Mouse (Mus musculus) right cerebral cortex, adult 2 months (tissue): ENCODE measurements at regions not wholly inside any gene's neighbourhood (a gene's known extent, or its start where the extent isn't known, plus 50 kb on each side); places are given as distances from the start of the nearest gene placed in this dataset.

ENCODE experiments used
- DNase-seq, 2 experiments: peaks; one replicate each; pipeline ENCODE4 v3.0.0; 2021 to 2022; ENCODE audit warnings: low spot score in 2 of 2

DNA sequence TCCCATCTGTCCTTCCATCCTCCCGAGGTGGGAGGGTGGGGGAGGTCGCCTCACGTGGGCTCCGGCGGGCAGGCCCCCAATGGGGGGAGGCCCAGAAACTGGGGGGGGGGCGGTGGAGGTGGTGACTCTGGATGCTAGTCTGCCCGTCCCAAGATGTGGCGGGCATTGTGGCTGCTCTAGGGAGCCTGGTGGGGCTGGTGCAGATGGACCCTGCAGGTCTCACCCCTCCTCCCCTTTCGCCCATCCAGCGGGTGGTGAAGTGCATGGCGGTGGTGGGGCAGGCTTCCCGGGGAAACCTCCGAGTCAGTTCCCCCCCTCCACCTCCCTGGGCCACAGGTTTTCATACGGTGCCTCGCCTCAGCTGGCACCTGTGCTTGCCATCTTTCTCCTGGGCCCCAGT, 88.6 kb downstream of the Inhba start:
- no peak for DNase-seq

- no peak for DNase-seq
Observed at GRCm38 (mm10) chr13:16114837-16115236, 103.2 kb downstream of the Inhba start.

GRCm38 (mm10) chr13:16146686-16147085, 135.0 kb downstream of the Inhba start:
- DNase-seq = no peak

GRCm38 (mm10) chr13:16154926-16155325, 143.3 kb downstream of the Inhba start:
- DNase-seq = no peak

- no peak for DNase-seq
Observed at GRCm38 (mm10) chr13:16165204-16165894, 153.7 kb downstream of the Inhba start.

DNA sequence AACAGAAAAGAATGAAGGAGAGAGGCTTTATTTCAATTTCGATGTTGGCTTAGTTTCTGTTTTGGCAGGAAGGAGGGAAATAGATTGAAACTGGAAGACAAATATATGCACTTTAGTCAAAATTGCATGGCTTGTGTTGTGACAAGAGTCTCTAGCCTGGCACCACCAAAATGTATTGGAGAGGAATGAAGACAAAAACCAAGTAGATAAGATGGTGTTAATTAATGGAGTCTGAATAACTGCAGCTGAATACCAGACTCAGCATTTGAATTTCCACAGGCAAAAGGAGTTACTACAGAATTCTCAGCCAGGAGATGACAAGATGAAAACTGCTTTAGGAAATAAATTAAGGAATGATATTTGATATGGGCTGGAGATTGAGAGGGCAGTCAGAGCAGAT, 185.0 kb downstream of the Inhba start:
- DNase-seq = no peak

DNA sequence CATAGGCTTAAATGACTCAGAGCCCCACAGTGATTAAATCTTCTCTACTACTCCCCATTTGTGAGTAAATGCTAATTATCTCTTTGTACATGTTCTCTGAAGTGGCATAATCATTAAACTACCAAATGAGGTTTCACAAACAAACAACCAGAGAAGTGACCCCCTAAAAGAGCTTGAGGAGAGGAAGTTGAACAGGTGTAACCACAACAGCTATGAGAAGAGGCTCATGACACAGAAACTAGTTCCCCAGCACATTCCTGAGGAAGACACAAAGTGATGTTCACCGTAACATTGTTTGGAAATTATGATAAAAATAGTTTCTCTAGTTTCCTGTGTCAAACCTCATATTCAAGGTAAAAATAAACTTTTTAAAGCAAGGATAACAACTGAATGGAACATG, 188.4 kb downstream of the Inhba start:
- no peak for DNase-seq

DNA sequence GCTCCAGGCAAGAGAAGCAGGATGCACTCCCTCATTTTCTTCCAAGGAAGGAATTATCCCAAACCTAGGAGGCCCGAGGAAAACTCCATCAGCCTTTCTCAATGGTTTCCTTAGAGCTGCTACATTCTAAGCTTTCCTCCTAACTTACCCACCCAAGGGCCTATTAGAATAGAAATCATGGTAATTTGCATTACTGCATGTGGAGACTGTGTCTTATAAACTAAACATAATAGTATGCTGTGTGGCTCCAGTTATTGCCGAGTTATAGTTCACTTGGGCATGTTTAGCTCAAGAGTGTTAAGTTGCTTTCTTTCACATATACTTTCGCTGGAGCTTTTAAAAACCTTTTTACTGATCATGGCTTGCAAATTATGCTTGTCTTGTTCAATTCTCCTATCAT, 191.5 kb downstream of the Inhba start:
- DNase-seq = no peak

GRCm38 (mm10) chr13:16204097-16204496, 192.4 kb downstream of the Inhba start:
- no peak for DNase-seq

DNA sequence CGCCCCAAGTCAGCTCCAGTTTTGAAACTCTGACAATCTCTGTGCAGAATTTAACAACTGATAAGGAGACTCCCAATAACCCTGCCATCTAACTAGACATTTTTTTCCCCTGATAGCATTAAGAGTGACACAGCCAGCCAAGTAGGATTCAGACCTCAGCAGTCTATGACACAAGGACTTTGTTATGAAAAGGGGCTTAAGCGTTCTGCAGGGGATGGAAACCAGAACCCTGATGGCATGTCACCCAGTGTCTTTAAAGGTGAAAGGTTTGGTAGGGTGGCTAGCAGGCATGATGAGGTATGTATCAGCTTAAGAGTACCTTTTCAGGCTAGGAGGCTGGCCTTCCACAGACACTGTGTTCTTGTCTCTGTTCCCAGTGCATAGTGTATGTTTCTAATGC, 199.8 kb downstream of the Inhba start:
- no peak for DNase-seq

DNA sequence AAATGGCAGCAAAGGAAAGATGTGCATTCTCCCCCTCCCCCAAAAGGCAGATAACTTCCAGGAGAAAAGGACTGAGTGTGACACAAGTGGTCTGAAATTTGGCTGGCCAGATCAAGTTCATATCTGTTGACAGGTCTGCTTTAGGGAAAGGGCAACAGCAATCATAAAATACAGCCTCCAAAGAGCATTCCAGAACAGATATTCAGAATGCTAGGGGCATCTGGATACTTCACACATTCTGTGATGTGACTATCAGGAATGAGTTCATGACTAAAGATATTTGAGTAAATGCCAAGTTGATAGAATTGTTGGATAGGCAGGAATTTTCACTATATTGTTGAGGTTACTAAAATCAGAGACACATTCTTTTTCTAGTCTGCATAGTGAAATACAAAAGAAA, 208.2 kb downstream of the Inhba start:
- no peak for DNase-seq

GRCm38 (mm10) chr13:16222942-16223600, 211.4 kb downstream of the Inhba start:
- DNase-seq = no peak

- DNase-seq = no peak
Observed at GRCm38 (mm10) chr13:16261145-16261544, 249.5 kb downstream of the Inhba start.

DNA sequence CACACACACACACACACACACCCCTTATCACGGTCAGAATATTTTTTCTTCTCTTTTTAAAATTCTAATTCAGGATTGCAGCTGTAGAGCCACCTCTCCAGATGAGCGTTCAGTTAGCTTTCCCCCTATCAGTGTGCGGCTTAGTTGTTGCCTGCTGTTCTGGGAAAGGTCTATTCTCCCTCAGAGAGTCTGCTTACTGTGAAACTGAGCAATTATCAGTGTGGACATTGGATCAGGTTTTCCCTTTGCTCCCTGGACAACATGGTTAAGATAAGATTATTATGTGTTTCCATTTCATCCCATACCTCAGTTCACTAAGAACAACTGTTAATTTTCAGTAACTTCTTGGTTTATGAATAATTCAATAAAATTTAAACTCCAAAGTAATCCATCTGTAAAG, 268.3 kb downstream of the Inhba start:
- DNase-seq = no peak

DNA sequence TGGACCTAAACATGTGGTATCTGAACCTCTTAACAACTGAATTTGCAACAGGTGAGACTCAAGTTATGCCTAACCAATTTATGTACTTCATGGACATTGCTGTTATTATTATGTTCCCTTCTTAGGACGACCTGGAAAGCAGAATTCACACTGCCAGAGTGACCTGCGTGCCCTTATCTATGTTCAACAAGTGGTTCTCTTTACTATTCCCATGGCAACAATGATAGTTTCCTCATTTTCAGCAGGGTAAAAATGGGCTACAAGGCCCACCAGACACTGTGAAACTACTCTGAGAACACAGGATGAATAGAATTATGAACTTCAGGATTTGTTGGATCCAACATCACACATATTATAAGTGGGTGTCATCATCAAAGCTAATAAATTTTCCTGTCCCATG, 269.1 kb downstream of the Inhba start:
- no peak for DNase-seq

- DNase-seq = no peak
Observed at GRCm38 (mm10) chr13:16281777-16282176, 270.1 kb downstream of the Inhba start.

DNA sequence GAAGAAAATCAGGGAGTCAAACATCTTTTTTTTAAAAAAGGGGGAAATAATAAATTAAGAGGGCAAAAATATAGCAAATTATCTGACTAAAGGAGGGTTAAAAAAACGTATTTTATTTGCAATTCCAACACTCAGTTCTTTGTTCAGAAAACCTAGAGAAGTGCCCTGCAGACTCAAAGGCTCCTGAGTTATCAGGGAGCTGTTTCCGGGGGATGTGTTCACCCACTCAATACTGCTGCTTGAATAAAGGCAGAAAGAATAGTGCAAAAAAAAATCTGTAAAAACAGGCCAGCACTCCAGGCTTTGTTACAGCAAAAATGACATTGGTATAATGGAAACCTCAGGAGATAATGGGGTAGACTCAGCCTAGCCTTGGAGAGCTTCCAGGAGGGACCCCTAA, 270.6 kb downstream of the Inhba start:
- no peak for DNase-seq

GRCm38 (mm10) chr13:16283336-16283735, 271.7 kb downstream of the Inhba start:
- peak in 1 of 2 experiments; percentile 4 for DNase-seq

DNA sequence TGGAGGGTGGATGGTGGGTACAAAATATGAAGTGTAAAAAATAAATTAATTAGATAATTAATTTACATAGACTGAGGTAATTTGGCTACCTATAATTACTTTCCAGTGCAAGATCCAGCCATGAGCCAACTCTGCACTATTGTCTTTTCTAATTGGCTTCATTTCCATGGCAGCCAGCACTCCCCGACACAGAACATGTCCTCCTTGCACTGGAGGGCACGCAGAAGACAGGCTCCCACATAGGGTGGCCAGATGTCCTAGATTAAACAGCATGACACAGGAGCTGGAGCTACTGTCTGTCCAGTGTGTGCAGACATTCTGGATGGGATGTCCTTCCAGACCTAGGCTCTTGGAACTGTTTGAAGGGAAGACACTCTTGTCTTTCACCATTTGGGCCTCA, 278.0 kb downstream of the Inhba start:
- DNase-seq = no peak

DNA sequence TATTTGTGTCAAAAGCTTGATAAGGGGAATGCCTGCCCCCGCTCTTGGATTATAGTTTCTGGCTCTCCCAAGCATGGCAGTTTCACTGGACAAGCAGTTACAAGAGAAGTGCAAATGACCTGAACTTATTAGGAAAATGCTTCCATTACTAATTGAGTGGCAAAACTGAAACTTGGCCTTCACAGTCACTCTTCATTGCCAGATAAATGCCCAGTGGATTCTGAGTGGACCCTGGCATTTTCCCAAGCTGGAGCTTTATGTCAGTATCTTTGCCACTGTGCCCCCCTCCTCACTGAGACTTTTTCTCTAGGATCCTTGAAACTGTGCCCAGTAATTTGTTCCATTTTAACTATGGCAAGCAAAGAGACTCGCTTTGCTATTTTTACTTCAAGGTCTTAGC, 279.1 kb downstream of the Inhba start:
- peak; percentile 2 to 14 for DNase-seq

DNA sequence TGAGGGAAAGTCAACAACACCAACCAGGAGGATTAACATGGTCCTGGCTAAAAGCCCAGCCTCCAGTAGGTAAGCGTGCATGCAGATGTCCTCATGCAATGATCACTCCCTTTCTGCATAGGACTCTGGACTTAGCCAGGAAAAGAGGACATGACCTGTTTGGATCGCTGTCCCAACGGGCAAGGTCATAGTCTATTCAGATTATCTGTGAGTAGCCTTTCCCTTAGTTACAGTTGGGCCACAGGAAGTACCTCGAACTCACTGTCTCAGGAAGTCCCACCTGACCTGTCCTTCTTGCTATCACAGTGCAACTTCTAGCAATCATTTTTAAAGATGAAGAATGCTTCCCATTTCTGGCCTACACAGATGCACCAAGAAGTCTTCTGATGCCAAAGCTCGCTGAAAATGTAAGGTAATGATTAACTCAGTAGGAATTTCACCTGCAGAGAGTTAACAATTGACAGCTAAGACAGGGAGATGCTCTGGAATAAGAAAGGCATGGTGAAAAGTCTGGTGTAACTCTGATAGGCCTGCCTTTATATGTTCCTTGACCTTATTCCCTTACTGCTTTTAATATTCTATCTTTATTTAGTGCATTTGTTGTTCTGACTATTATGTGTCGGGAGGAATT, 280.1 kb downstream of the Inhba start:
- DNase-seq = no peak

GRCm38 (mm10) chr13:16299756-16300155, 288.1 kb downstream of the Inhba start:
- no peak for DNase-seq

DNA sequence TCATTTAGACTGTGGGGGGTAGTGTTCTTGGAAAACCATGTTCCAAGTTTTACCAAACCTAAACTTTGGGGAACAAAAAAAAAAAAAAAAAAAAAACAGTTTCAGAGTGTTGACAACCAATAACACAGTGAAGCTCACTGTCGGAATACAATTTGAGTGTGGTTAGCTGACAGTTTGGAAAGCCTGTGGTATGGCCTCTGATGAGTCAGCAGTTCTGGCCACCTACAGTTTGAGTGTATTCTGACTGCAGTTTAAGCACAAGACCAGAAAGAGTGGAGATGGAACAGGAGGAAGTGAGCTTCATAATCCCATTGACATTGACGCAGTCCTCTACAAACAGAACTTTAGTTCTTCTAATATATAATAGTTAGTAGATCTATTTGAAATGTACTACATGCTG, 303.0 kb downstream of the Inhba start:
- no peak for DNase-seq
